Mouse (Mus musculus): ENCODE results near the gene Uqcc1.

DNA sequence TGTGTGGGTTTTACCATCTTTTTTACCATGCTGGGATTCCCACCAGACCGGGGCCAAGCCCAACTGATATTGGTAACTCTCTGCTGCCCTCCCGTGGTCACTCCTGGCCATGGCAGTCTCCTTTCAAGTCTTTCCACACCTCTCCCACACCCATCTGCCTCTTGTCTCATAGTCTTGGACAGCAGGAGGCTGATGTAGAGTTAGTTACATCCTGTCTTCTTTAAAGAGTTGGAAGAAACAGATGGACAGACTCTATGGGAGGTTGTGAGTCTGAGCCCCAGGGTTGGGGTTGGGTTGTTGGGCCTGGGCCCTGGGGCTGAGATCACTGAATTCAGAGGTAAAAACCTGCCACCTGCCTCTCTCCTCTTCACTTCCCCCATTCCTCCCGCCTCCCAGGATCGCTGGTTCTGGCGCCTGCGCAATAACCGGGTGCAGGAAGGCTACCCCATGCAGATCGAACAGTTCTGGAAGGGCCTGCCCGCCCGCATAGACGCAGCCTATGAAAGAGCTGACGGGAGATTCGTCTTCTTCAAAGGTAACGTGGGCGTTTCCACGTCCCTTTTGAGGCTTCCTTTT lies 118.2 kb downstream of the Uqcc1 start:
- TF ChIP-seq POLR2A (IDR thresholded peaks at IDR 0.05; ENCODE audit: insufficient read depth, low read depth, low read length) (no peak), CTCF (IDR thresholded peaks at IDR 0.05; ENCODE audit: insufficient read depth, low read depth, low read length) (peak; percentile 51; the same call in 1 of the 2 replicates)
